Mouse (Mus musculus) G1E (cell line): ENCODE data around the gene Tmem44.

Experiments
- CTCF ChIP-seq: IDR thresholded peaks from 2 replicates; pipeline ENCODE4 v1.5.1; 2012; ENCODE audit warnings: low read depth, low read length, inconsistent platforms, mixed read lengths
- GATA1 ChIP-seq: IDR thresholded peaks from 2 replicates; pipeline ENCODE4 v1.6.1; 2012; ENCODE audit warnings: borderline replicate concordance, low read length, inconsistent platforms, mixed read lengths
- GATA2 ChIP-seq: IDR thresholded peaks from 2 replicates; pipeline ENCODE4 v1.6.1; 2012; ENCODE audit warnings: low read depth, low read length, inconsistent platforms, borderline replicate concordance
- POLR2AphosphoS5 ChIP-seq: IDR thresholded peaks from 2 replicates; pipeline ENCODE4 v1.6.1; 2012; ENCODE audit warnings: low read depth, low read length, inconsistent platforms; ENCODE audit not compliant: insufficient replicate concordance
- TAL1 ChIP-seq: conservative IDR thresholded peaks from 2 replicates; pipeline ENCODE4 v1.6.1; 2012; ENCODE audit warnings: low read depth, low read length, inconsistent platforms, mixed read lengths

DNA sequence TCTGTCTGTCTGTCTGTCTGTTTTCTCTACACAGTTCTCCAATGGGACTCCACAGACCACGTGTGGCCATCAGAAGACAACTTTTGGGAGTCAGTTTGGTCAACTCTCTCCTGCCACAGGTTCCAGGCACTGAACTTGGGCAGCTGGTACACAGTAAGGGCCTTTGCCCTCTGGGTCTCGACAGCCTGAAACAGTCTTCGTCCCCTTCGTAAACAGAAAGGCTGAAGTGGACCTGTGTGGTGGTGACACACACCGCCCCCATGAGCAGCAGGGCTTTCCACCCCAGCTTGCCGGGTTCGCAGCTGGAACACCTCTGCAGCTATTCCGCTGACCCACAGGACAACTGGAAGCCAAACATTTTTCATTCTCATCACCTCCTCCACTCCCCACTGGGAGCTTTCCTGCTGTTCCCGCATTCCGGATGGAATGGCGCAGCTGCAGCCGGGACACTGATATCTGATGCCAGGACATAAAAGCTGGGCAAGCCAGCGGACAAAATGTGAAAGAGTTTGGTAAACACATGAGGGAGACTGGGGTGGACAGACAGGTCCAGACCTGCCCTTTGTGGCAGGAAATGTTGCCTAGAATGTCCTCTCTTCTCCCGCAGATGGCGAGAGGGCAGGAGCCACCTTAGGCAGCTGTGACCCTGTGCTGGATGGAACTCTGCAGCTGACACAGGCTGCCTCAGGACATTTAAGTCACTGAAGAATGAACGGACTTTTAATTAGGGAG, 51.4 kb downstream of the Tmem44 start:
- no peak for TF ChIP-seq CTCF
- TF ChIP-seq TAL1 = no peak
- no peak for TF ChIP-seq GATA1
- TF ChIP-seq POLR2AphosphoS5 = no peak
- no peak for TF ChIP-seq GATA2
